Mouse (Mus musculus) liver, adult 2 months (tissue): ENCODE measurements around the gene Fdxacb1.

Experiments
- CTCF ChIP-seq: fragments of 200-500 bp; IDR thresholded peaks from 2 replicates; pipeline ENCODE4 v1.5.1; 2011; ENCODE audit warnings: low read depth, low read length, control low read depth
- POLR2A ChIP-seq: fragments of 200-500 bp; IDR thresholded peaks from 2 replicates; pipeline ENCODE4 v1.6.1; 2011; ENCODE audit warnings: low read length, control low read depth; ENCODE audit not compliant: insufficient read depth; ENCODE audit errors: extremely low read depth

GRCm38 (mm10) chr9:50767531-50768106 is 417 bp upstream of the Fdxacb1 start:
- TF ChIP-seq POLR2A: peak; percentile 35; the same call in 1 of the 2 replicates
- no peak for TF ChIP-seq CTCF
